Mouse (Mus musculus) gonadal fat pad, adult 2 months (tissue): ENCODE data around the gene Supt16. TPM values are rescaled to one million over a fixed set of nuclear protein-coding genes. Genes with fewer than 3 reads are reported as not detected.
A peak's percentile ranks its signal among the peaks of the same experiment; 100 is the strongest.

Experiments
- DNase-seq: peaks from one replicate; pipeline ENCODE4 v3.0.0-alpha.2; 2012; ENCODE audit warnings: low read depth
- polyA plus RNA-seq: library from polyadenylated mRNA; depleted of rRNA; stranded (reverse); fragments of >200 nt; gene quantifications from 2 replicates; pipeline ENCODE4 v1.2.3, GENCODE M21; 2012; rRNA removed

Supt16 gene
- polyA plus RNA-seq, 1 experiment = 9.6 TPM

DNA sequence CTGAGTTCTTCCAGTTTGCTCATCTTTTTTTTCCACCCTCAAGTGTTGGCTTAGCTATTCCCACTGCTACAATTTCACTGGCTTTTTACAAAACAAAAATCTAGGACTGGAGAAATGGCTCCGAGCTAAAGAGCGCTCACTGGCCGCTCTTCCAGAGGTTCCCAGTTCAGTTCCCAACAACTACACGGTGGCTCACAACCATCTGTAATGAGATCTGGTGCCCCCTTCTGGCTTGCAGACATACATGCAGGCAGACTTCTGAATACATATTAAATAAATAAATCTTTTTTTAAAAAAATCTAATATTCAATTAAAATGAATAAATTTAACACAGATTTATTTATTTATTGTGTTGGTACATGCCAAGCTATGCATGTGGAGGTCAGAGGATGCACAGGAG, 50.7 kb downstream of the Supt16 start:
- DNase-seq = no peak

DNA sequence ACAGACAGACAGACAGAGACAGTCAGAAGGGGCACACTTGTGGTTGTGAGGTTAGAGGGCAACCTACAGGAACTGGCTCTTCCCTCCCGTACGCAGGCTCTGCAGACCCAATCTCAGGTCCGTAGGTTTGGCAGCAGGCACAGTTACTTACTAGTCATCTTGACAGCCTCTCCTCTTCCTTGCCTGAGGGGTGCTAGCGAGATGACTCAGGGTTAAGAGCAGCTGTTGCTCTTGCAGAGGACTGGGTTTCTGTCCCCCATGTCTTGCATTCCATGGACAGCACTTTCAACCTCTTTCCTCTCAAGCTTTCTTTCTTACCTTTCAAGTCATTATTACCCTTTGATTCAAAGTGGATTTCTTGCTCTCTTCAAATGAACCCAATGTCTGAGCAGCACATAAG, 53.1 kb downstream of the Supt16 start:
- DNase-seq = no peak

DNA sequence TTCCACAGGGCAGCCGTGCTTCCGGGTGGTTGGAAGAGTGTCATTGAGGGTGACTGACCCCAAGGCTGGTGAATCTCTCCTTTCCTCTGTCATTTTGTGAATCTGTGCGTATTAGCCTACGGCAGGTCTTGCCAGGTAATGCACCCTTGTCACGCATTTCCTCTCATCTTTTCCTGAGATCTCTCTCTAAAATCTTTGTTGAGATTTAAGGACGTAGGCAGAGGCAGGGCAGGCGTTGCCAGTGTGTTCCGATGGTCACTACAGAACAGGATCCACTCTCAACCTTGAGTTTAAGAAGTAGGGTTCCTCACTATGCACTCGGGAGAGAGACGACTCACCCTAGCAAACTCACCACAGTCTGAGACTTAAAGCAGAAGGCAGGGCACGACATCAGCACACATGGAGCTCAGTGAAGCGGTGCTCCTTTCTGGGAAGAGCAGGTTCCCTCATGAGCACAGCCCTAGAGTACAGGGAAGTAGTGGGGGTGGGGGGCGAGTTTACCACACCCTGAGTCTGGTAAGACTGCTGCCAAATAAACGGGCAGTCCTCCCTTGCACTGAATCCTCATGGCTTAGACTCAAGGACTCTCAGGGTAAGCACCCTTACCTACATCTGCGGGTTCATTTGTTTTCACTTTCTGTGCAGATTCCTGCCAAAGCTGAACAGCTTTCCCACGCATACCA, 55.6 kb downstream of the Supt16 start:
- no peak for DNase-seq

DNA sequence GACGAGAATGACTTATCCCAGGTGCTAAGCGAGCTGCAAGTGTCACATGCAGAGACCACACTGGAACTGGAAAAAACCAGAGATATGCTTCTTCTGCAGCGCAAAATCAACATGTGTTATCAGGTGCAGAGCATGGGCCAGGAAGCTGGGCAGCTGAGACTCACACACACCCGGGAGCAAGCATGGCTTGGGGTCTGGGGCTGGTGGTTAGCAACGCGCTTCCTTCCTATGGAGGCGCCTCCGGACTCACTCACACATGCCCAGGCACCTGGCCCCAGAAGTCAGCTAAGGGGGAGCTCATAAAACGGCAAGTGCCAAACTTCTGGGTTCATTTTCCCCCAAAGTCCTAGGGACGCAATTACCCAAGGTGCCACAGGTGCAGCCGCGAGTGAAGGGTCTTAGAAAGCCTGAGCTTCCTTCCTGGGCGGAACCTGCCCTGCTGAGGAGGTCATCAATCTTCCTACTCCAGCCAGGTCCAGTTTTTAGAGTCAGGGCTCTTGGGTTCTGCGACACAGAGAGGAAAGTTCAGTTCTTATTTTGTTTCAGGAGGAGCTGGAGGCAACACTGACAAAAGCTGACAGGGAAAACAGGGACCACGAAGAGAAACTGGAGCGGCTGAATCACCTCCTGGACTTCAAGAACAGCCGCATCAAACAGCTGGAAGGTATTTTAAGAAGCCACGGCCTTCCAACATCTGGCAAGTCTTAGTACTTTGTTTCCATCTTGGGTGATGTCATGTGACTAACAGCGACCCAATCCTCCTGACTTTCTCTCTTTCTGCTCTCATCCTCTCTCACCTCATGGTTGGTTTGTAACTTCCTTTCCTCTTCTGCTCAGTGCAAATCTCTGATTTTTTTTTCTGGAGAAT, 56.4 kb downstream of the Supt16 start:
- DNase-seq = no peak

DNA sequence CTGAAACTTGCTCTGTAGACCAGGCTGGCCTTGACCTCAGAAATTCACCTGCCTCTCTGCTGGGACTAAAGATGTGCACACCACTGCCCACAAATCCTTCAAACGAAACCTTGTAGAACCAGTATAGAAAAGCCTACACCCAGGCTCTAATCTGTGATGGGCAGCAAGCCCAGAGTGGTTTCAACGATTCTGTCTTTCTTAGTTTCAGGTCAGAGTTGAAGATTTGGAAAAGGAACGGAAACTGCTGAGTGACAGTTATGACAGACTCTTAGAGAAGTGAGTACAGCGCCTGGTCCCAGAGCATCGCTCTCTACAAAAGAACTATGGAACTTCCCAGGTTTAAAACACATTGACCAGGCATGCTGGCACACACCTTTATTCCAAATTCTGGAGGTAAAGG, 63.6 kb downstream of the Supt16 start:
- DNase-seq = peak; percentile 62

DNA sequence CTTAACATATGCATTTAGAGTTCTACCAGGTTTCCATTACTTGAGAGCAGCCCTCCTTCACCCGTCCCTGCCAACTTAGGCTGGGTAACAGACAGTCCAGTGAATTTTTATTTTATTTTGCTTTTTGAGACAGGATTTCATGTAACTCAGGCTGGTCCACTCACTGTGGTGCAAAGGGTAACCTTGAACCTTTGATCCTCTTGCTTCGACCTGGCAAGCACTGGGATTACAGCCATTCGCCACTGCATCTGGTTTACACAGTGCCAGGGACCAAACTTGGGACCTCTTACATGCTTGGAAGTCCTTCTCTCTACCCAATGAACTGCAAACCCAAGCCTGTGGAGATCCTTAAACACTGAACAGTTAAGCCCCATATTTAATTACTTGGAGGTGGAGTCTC, 72.6 kb downstream of the Supt16 start:
- no peak for DNase-seq

DNA sequence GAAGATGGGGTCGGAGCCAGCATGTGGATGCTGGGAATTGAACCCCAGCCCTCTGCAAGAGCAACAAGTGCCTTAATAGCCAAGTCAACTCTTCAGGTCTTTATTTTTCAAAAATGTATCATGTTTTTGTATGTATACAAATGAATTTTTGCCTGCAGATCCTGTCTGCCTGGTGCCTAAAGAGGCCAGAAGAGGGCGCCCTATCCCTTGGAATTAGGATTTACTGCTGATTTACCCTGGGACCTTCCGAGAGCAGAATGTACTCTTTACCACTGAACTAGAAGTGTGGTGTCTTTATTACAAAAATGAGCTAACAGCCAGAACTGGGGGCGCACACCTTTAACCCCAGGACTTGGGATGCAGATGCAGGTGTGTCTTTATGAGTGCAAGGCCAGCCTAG, 73.3 kb downstream of the Supt16 start:
- DNase-seq = no peak

DNA sequence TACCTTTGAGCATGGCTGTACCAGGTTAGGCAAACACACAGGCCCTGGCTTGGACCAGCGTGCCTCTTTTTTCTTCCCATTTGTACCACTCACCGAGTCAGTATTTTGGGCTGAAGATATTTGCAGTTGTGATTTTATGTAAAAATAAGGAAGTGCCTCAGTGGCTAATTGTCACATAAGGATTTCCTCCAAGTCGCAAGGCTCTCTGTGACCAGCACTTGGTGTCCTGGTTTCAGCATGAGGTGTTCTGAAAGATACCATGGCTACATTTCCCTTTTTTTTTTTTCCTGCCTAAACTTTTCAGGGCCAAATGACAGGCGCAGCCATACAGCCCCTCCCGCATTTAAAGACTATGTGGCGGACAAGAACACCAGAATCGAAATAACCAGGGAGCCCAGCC, 77.0 kb downstream of the Supt16 start:
- DNase-seq = no peak

DNA sequence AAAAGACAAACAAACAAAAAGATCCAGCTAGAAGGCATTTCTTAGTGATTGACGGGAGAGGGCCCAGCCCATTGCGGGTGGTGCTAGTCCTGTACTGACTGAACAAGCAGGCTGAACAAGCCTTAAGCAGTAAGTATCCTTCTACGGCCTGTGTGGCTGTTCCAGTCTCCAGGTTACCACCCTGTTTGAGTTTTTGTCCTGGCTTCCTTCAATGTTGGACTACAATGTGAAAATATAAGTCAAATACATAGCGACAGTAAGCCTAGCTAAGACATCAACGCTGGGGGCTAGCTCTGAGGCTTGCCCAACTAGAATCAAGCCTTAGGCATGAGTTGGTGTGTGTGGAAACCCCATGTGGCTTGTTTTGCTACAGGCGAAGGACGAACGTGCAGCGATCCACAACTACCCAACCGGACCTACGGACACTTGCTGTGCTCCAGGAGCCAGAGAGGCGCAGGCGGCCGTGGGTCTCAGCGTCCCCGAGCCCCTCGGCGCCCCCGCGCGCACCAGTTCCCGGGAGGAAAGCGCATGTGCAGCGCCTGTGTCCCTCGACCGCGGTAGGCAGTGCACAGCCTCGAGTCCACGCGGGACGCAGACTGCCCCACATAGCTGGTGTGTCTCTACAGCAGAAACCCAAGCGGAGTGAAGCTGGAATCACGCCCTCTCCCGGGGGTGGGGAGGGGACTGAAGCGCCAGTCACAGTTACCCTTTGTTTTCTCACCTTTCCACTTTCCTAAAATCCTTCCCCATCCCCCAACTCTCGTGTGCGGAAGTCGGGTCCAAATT, 78.2 kb downstream of the Supt16 start:
- no peak for DNase-seq

DNA sequence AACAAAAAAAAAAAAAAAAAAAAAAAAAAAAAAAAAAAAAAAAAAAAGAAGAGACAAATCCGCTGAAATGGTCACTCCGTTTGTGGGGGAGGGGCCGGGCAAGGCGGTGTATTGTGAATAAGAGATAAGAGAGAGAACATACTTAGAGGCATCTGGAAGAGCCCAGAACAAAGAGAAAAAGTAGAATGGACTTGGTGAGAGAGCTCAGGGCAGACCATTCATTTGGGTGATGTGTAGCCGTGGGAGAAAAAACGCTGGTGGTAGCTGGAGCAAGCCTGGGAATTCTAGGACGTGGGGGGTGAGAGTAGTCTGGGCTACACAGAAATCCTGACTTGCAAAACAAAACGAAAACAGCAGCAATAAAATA, 78.8 kb downstream of the Supt16 start:
- DNase-seq = no peak

DNA sequence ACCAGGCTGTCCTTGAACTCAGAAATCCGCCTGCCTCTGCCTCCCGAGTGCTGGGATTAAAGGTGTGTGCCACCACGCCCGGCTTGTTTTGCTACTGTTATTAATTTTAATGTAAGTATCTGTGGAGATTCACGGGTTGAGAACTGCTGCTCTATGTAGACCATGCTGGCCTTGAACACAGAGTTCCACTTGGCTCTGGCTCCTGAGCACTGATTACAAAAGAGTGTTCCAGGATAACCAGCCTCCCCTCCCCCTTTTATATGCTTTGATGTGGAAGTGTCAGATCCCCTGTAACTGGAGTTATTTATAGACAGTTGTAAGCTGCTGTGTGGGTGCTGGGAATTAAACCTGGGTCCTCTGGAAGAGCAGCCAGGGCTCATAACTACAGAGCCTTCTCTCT, 80.0 kb downstream of the Supt16 start:
- DNase-seq = no peak

DNA sequence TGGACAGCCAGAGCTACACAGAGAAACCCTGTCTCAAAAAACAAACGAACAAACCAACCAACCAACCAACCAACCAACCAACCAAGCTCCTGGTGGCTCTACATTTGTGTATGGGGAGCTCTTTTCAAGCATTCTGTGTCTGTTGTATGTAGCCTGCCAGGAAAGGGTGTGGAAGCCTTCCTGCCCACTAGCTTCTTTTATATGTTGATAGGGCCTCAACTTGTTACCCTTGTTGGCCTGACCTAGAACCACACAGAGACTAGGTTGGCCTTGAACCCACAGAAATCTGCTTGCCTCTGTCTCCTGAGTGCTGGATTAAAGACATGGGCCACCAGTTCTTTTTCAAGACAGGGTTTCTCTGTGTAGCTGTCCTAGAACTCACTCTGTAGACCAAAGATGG, 83.1 kb downstream of the Supt16 start:
- no peak for DNase-seq

Other genes starting within 250 kb of the Supt16 start
- 103 and 141 TPM in 2 replicates for gene Arhgef40, start 212.7 kb downstream of the Supt16 start, polyA plus RNA-seq
- gene Tmem253, start 181.8 kb downstream of the Supt16 start, polyA plus RNA-seq = 0.51 and 0.55 TPM in 2 replicates
- gene Zfp219, start 176.7 kb downstream of the Supt16 start, polyA plus RNA-seq = 65.7 and 74.2 TPM in 2 replicates
- gene Olfr221, start 155.0 kb downstream of the Supt16 start, polyA plus RNA-seq = not detected in 2 replicates
- gene Hnrnpc, start 93.4 kb downstream of the Supt16 start, polyA plus RNA-seq = 62.5 and 71.6 TPM in 2 replicates
- gene Rpgrip1, start 86.7 kb downstream of the Supt16 start, polyA plus RNA-seq = 4.0 and 4.4 TPM in 2 replicates
- 30.1 and 35.2 TPM in 2 replicates for gene Chd8, start 60.4 kb upstream of the Supt16 start, polyA plus RNA-seq
- gene Tox4, start 81.7 kb upstream of the Supt16 start, polyA plus RNA-seq = 30.5 and 38.7 TPM in 2 replicates
- 11.4 TPM in 2 replicates for gene Rab2b, start 82.1 kb upstream of the Supt16 start, polyA plus RNA-seq
- gene Mettl3, start 107.7 kb upstream of the Supt16 start, polyA plus RNA-seq = 18.8 and 19.2 TPM in 2 replicates
- 5.7 and 7.6 TPM in 2 replicates for gene Sall2, start 131.3 kb upstream of the Supt16 start, polyA plus RNA-seq
- not detected in 2 replicates for gene Olfr1513, start 159.0 kb upstream of the Supt16 start, polyA plus RNA-seq
- not detected in 2 replicates for gene Olfr1512, start 181.8 kb upstream of the Supt16 start, polyA plus RNA-seq
- gene Olfr1511, start 200.0 kb upstream of the Supt16 start, polyA plus RNA-seq = not detected in 2 replicates
- gene Olfr1510, start 217.0 kb upstream of the Supt16 start, polyA plus RNA-seq = not detected in 2 replicates
- gene Olfr1509, start 245.6 kb upstream of the Supt16 start, polyA plus RNA-seq = not detected in 2 replicates